Mouse (Mus musculus): ENCODE measurements around the gene Pkp1.

DNA sequence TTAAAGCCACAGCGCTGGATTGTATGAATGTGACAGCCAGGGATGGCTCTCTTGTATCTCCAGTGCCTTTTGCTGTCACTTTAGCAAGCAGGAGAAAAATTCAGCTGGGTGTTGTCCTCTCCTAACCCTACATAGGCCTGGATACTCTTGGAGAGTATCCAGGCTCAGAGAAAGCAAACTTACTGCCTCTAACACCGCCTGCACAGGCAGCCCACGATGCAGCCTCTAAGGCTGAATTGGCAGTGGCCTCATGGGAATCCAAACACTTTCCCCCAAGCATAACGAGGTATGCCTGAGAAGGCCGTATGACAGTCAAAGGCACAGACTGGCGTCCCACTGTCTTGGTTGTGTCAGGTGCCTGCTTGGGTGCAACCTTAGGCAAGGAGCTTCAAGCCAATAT lies 26.8 kb downstream of the Pkp1 start:
- TF ChIP-seq EP300 (IDR thresholded peaks at IDR 0.05; ENCODE audit: insufficient read depth, low read depth, low read length) (no peak), POLR2A (IDR thresholded peaks at IDR 0.05; ENCODE audit: insufficient read depth, low read length) (no peak), CTCF (IDR thresholded peaks at IDR 0.05; ENCODE audit: low read depth, low read length) (no peak)

Data from ES-Bruce4 (cell line).